Mouse (Mus musculus) CH12.LX (cell line): ENCODE data around the gene E330009J07Rik. TPM values are rescaled to one million over a fixed set of nuclear protein-coding genes. Genes with fewer than 3 reads are reported as not detected.

ENCODE experiments used
- DNase-seq: peaks from one replicate; pipeline ENCODE4 v3.0.0-alpha.2; 2013; ENCODE audit errors: extremely low read depth
- H3K27ac ChIP-seq: 2 replicates; pipeline ENCODE4 v1.5.1; 2012; ENCODE audit warnings: low read depth, mild to moderate bottlenecking, control low read depth, moderate library complexity; ENCODE audit not compliant: insufficient read depth
- H3K27me3 ChIP-seq: replicated peaks from 2 replicates; pipeline ENCODE3; 2012; ENCODE audit warnings: inconsistent platforms
- H3K36me3 ChIP-seq, 2 experiments: replicated peaks in 1 of 2; 2 replicates each; pipeline versions ENCODE3 to v1.6.1; 2012; ENCODE audit warnings: inconsistent platforms in 1 of 2, low read length in 1 of 2, mild to moderate bottlenecking in 1 of 2, mixed read lengths in 1 of 2, moderate library complexity in 1 of 2; ENCODE audit not compliant: control insufficient read depth in 1 of 2, insufficient read depth in 1 of 2
- H3K4me1 ChIP-seq, 2 experiments: 2 replicates each; pipeline ENCODE4 v1.6.1; 2012; ENCODE audit warnings: inconsistent platforms in 1 of 2, moderate library complexity in 1 of 2; ENCODE audit not compliant: insufficient read depth in 2 of 2, control insufficient read depth in 1 of 2
- H3K4me2 ChIP-seq: 2 replicates; pipeline ENCODE4 v1.6.1; 2012; ENCODE audit warnings: low read depth, mild to moderate bottlenecking, control low read depth; ENCODE audit not compliant: poor library complexity, insufficient read depth, severe bottlenecking
- H3K4me3 ChIP-seq, 3 experiments: fragments of 150-350 bp in 1 of 3; sonication (generic) in 1 of 3; replicated peaks in 1 of 3; 2 replicates each; pipeline versions ENCODE3 to v1.5.1; 2011 to 2012; ENCODE audit warnings: low read depth in 2 of 3, low read length in 2 of 3, mild to moderate bottlenecking in 2 of 3, moderate library complexity in 2 of 3, control low read depth in 1 of 3, improper control_type of control experiment in 1 of 3, inconsistent platforms in 1 of 3, mixed read lengths in 1 of 3; ENCODE audit not compliant: poor library complexity in 1 of 3
- H3K79me2 ChIP-seq: replicated peaks from 2 replicates; pipeline ENCODE4 v1.6.1; 2012; ENCODE audit warnings: mild to moderate bottlenecking, moderate library complexity; ENCODE audit not compliant: control insufficient read depth, poor library complexity, insufficient read depth, severe bottlenecking; ENCODE audit errors: extremely low read depth
- H3K9ac ChIP-seq: 2 replicates; pipeline ENCODE4 v1.6.1; 2012; ENCODE audit warnings: low read depth, mild to moderate bottlenecking, control low read depth, moderate library complexity; ENCODE audit not compliant: insufficient read depth
- H3K9me3 ChIP-seq: replicated peaks from 2 replicates; pipeline ENCODE3; 2012; ENCODE audit warnings: low read length, inconsistent platforms, mixed read lengths
- BHLHE40 ChIP-seq: IDR thresholded peaks from 2 replicates; pipeline ENCODE4 v1.6.1; 2011; ENCODE audit warnings: mild to moderate bottlenecking, low read depth, low read length, improper control_type of control experiment
- CHD1 ChIP-seq: IDR thresholded peaks from 2 replicates; pipeline ENCODE4 v1.6.1; 2012; ENCODE audit warnings: low read depth, low read length, improper control_type of control experiment, inconsistent platforms
- ELF1 ChIP-seq: IDR thresholded peaks from 2 replicates; pipeline ENCODE4 v1.6.1; 2014; ENCODE audit warnings: low read depth, mild to moderate bottlenecking, inconsistent platforms, low read length, improper control_type of control experiment
- GABPA ChIP-seq: IDR thresholded peaks from 2 replicates; pipeline ENCODE4 v1.6.1; 2012; ENCODE audit warnings: low read depth, low read length, improper control_type of control experiment, inconsistent platforms; ENCODE audit not compliant: insufficient replicate concordance
- IRF4 ChIP-seq: IDR thresholded peaks from 2 replicates; pipeline ENCODE4 v1.6.1; 2014; ENCODE audit warnings: low read depth, mild to moderate bottlenecking, inconsistent platforms, low read length, improper control_type of control experiment
- JUND ChIP-seq: conservative IDR thresholded peaks from 2 replicates; pipeline ENCODE4 v1.6.1; 2011; ENCODE audit warnings: low read depth, low read length, improper control_type of control experiment
- KAT2A ChIP-seq: IDR thresholded peaks from 2 replicates; pipeline ENCODE4 v1.6.1; 2012; ENCODE audit warnings: low read length, improper control_type of control experiment, inconsistent platforms; ENCODE audit not compliant: insufficient replicate concordance
- MAZ ChIP-seq: IDR thresholded peaks from 2 replicates; pipeline ENCODE4 v1.6.1; 2012; ENCODE audit warnings: low read depth, mild to moderate bottlenecking, inconsistent platforms, low read length, improper control_type of control experiment, moderate library complexity
- MYC ChIP-seq: IDR thresholded peaks from 2 replicates; pipeline ENCODE4 v1.6.1; 2011; ENCODE audit warnings: low read depth, mild to moderate bottlenecking, improper control_type of control experiment, low read length
- PAX5 ChIP-seq: IDR thresholded peaks from 2 replicates; pipeline ENCODE4 v1.6.1; 2012; ENCODE audit warnings: low read length, inconsistent platforms, mixed read lengths
- SIN3A ChIP-seq: IDR thresholded peaks from 2 replicates; pipeline ENCODE4 v1.6.1; 2012; ENCODE audit warnings: low read length, improper control_type of control experiment, inconsistent platforms
- USF1 ChIP-seq: IDR thresholded peaks from 2 replicates; pipeline ENCODE4 v1.6.1; 2014; ENCODE audit warnings: low read depth, mild to moderate bottlenecking, inconsistent platforms, low read length, improper control_type of control experiment
- ZKSCAN1 ChIP-seq: IDR thresholded peaks from 2 replicates; pipeline ENCODE4 v1.6.1; 2012; ENCODE audit warnings: low read depth, inconsistent platforms, low read length, improper control_type of control experiment, borderline replicate concordance
- ZMIZ1 ChIP-seq: IDR thresholded peaks from 2 replicates; pipeline ENCODE4 v1.6.1; 2012; ENCODE audit warnings: low read depth, mild to moderate bottlenecking, inconsistent platforms, low read length, improper control_type of control experiment
- dilution Hi-C: fragments of 300-500 bp; cut with MboI; formaldehyde crosslinking; loops from 2 replicates; pipeline ENCODE4 v1.14.3; 2020; ENCODE audit warnings: low sequenced_read_pairs; ENCODE audit not compliant: extremely low pct_unique_long_range_greater_than_20kb, extremely low pct_ligation_motif_present
- in situ Hi-C: fragments of 300-500 bp; cut with MboI; formaldehyde crosslinking; loops from 3 replicates; pipeline ENCODE4 v1.14.3; 2019; ENCODE audit warnings: low sequenced_read_pairs, low pct_ligation_motif_present, low pct_unique_long_range_greater_than_20kb, mixed read lengths
- polyA plus RNA-seq: library from polyadenylated mRNA; unstranded; fragments of >175 nt; gene quantifications from 2 replicates; pipeline ENCODE4 v1.2.1, GENCODE M21; 2012; ENCODE audit warnings: low read depth; ENCODE audit not compliant: insufficient read length
- total RNA-seq, 2 experiments: library from RNA; depleted of rRNA; stranded (reverse); fragments of 300-350 nt in 1 of 2; fragments of >200 nt in 1 of 2; gene quantifications; 2 replicates each; pipeline ENCODE4 v1.2.3; 2012 to 2014

Gene E330009J07Rik
- total and polyA plus RNA-seq, 3 experiments = 12.3 to 21.6 (median 13.1) TPM

DNA sequence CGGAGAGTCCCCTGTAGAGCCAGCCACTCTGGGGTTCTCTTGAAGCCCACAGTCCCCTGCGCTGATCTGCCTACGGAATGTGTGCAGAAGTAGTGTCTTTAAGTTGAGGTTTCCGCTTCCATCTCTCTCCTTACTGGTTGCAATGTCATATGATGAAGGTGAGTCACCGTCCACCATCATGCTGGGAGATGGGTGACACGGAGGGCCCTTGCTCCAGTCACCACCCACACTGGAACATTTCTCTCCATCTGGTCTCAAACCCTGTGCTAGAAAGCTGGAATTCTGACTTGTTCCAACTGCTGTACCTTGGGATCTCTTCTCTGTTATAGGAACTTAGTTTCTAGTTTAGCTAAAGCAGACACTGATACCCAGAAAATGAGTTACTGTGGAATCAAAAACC is 14.8 kb downstream of the E330009J07Rik start:
- no peak overlapping the region for H3K4me2 ChIP-seq
- H3K9me3 ChIP-seq = no peaks in the 10 kb centered on the region
- no peaks in the 10 kb centered on the region for H3K79me2 ChIP-seq
- in situ Hi-C loops (no loop called here), dilution Hi-C loops (no loop called here)
- H3K9ac ChIP-seq = no peak overlapping the region
- H3K27me3 ChIP-seq = no peaks in the 10 kb centered on the region
- no peak overlapping the region for H3K27ac ChIP-seq
- no peaks in the 10 kb centered on the region for H3K4me1 ChIP-seq
- TF ChIP-seq KAT2A = no peak
- TF ChIP-seq ZKSCAN1 = no peak
- TF ChIP-seq ELF1 = no peak
- peaks cover 2 to 57% of the 10 kb centered on the region in 2 experiments for H3K36me3 ChIP-seq
- H3K4me3 ChIP-seq = no peak overlapping the region
- no peak for DNase-seq

DNA sequence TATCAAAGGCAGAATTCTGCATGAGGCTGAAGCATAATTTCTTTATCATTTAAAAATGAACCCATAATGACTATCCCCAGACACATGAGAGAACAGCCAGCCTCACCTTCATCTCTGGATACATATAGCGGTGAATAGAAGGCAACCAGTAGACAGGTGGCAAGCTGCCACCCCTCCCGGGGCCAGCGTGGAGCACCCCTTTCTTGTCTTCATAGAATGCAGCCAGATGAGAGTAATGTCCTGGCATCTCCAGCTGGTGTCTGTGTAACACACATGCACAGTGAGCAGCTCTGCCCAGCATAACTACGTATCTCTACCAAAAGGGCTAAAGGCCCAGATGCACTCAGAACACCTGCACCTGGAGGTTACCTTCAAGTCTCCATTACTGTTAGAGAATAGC is 17.5 kb downstream of the E330009J07Rik start:
- H3K9ac ChIP-seq = no peak overlapping the region
- no peaks in the 10 kb centered on the region for H3K9me3 ChIP-seq
- no peaks in the 10 kb centered on the region for H3K79me2 ChIP-seq
- in situ Hi-C loops = no loop called here
- no peak for DNase-seq
- no peak overlapping the region for H3K27ac ChIP-seq
- H3K27me3 ChIP-seq = no peaks in the 10 kb centered on the region
- H3K4me2 ChIP-seq = no peak overlapping the region
- no peaks in the 10 kb centered on the region for H3K4me1 ChIP-seq
- no peak overlapping the region for H3K4me3 ChIP-seq
- H3K36me3 ChIP-seq = peaks cover 2 to 69% of the 10 kb centered on the region in 2 experiments
- TF ChIP-seq GABPA = no peak
- TF ChIP-seq, all 38 proteins: peak for 0
- dilution Hi-C loops = no loop called here

- dilution Hi-C loops = no loop called here
- H3K27ac ChIP-seq = no peak overlapping the region
- no peak overlapping the region for H3K4me2 ChIP-seq
- DNase-seq = no peak
- no peak overlapping the region for H3K9ac ChIP-seq
- no peak overlapping the region for H3K4me3 ChIP-seq
- peaks cover 0 to 16% of the 10 kb centered on the region in 2 experiments; a peak in 2 of 4 replicates for H3K4me1 ChIP-seq
- in situ Hi-C loops = no loop called here
- no peak for TF ChIP-seq ZMIZ1
- TF ChIP-seq SIN3A = no peak
- no peak for TF ChIP-seq BHLHE40
- no peak for TF ChIP-seq MYC
- no peak for TF ChIP-seq CHD1
- no peak for TF ChIP-seq IRF4
- no peak for TF ChIP-seq JUND
- TF ChIP-seq PAX5 = no peak
- no peak for TF ChIP-seq MAZ
- no peak for TF ChIP-seq USF1
- no peaks in the 10 kb centered on the region for H3K79me2 ChIP-seq
- no peaks in the 10 kb centered on the region for H3K9me3 ChIP-seq
- H3K36me3 ChIP-seq = peaks cover 0 to 62% of the 10 kb centered on the region in 2 experiments
- no peaks in the 10 kb centered on the region for H3K27me3 ChIP-seq
These were observed 20.1 kb downstream of the E330009J07Rik start for GRCm38 (mm10) chr6:40415799-40416198.
